Mouse (Mus musculus): ENCODE data around the gene Pitpnm3. TPM values are rescaled to one million over a fixed set of nuclear protein-coding genes. Genes with fewer than 3 reads are reported as not detected.
A peak's percentile ranks its signal among the peaks of the same experiment; 100 is the strongest.

Gene Pitpnm3
- polyA plus RNA-seq, 1 experiment from 2014 or later = 6.4 TPM

- Histone ChIP-seq H3K4me3 (ENCODE audit: low read depth, low read length) (no peak overlapping the region), H3K4me2 (ENCODE audit: low read depth, low read length) (no peak overlapping the region), H3K27me3 (ENCODE audit: control insufficient read depth, insufficient read depth, low read length) (no peaks in the 10 kb centered on the region), H3K27ac (ENCODE audit: low read depth, low read length) (no peak overlapping the region), H3K4me1 (ENCODE audit: control insufficient read depth, insufficient read depth, low read length) (peaks cover 6% of the 10 kb centered on the region), H3K9me3 (ENCODE audit: control insufficient read depth, low read length) (no peaks in the 10 kb centered on the region), H3K36me3 (ENCODE audit: control insufficient read depth, insufficient read depth, low read length) (no peaks in the 10 kb centered on the region), H3K9ac (replicated peaks; ENCODE audit: low read depth, low read length) (no peak overlapping the region)
- ATAC-seq (ENCODE audit: low read depth) = no peak
- WGBS = 26% methylated on average over 2 of the region's 2 CpGs
Observed at GRCm38 (mm10) chr11:72055176-72055575, 80.4 kb downstream of the Pitpnm3 start.

GRCm38 (mm10) chr11:72052636-72053035, 82.9 kb downstream of the Pitpnm3 start:
- H3K27ac ChIP-seq (ENCODE audit: low read depth, low read length) = no peak overlapping the region
- H3K9ac ChIP-seq (replicated peaks; ENCODE audit: low read depth, low read length) = no peak overlapping the region
- no peaks in the 10 kb centered on the region for H3K36me3 ChIP-seq (ENCODE audit: control insufficient read depth, insufficient read depth, low read length)
- H3K27me3 ChIP-seq (ENCODE audit: control insufficient read depth, insufficient read depth, low read length) = no peaks in the 10 kb centered on the region
- ATAC-seq (ENCODE audit: low read depth) = no peak
- no peaks in the 10 kb centered on the region for H3K9me3 ChIP-seq (ENCODE audit: control insufficient read depth, low read length)
- 14% methylated on average over 5 of the region's 5 CpGs for WGBS
- H3K4me3 ChIP-seq (ENCODE audit: low read depth, low read length) = no peak overlapping the region
- no peak overlapping the region for H3K4me2 ChIP-seq (ENCODE audit: low read depth, low read length)
- peaks cover 7% of the 10 kb centered on the region for H3K4me1 ChIP-seq (ENCODE audit: control insufficient read depth, insufficient read depth, low read length)

- Histone ChIP-seq H3K9me3 (ENCODE audit: control insufficient read depth, low read length) (no peaks in the 10 kb centered on the region), H3K27ac (ENCODE audit: low read depth, low read length) (no peak overlapping the region), H3K4me2 (ENCODE audit: low read depth, low read length) (no peak overlapping the region), H3K36me3 (ENCODE audit: control insufficient read depth, insufficient read depth, low read length) (no peaks in the 10 kb centered on the region), H3K9ac (replicated peaks; ENCODE audit: low read depth, low read length) (no peak overlapping the region), H3K4me1 (ENCODE audit: control insufficient read depth, insufficient read depth, low read length) (peaks cover 7% of the 10 kb centered on the region), H3K27me3 (ENCODE audit: control insufficient read depth, insufficient read depth, low read length) (no peaks in the 10 kb centered on the region), H3K4me3 (ENCODE audit: low read depth, low read length) (no peak overlapping the region)
- WGBS = 48% methylated on average over 3 of the region's 3 CpGs
- ATAC-seq (ENCODE audit: low read depth) = no peak
Observed at GRCm38 (mm10) chr11:72052221-72052620, 83.4 kb downstream of the Pitpnm3 start.

- peak; percentile 67 for ATAC-seq (ENCODE audit: low read depth)
- Histone ChIP-seq H3K9me3 (ENCODE audit: control insufficient read depth, low read length) (no peaks in the 10 kb centered on the region), H3K36me3 (ENCODE audit: control insufficient read depth, insufficient read depth, low read length) (no peaks in the 10 kb centered on the region), H3K27ac (ENCODE audit: low read depth, low read length) (peak overlapping the region; percentile 30), H3K4me2 (ENCODE audit: low read depth, low read length) (peak overlapping the region; percentile 74), H3K9ac (replicated peaks; ENCODE audit: low read depth, low read length) (peak overlapping the region; percentile 69), H3K4me1 (ENCODE audit: control insufficient read depth, insufficient read depth, low read length) (peaks cover 7% of the 10 kb centered on the region), H3K4me3 (ENCODE audit: low read depth, low read length) (peak overlapping the region; percentile 43), H3K27me3 (ENCODE audit: control insufficient read depth, insufficient read depth, low read length) (no peaks in the 10 kb centered on the region)
- WGBS = 2% methylated on average over 45 of the region's 45 CpGs
Observed at GRCm38 (mm10) chr11:72050895-72051858, 84.4 kb downstream of the Pitpnm3 start.

DNA sequence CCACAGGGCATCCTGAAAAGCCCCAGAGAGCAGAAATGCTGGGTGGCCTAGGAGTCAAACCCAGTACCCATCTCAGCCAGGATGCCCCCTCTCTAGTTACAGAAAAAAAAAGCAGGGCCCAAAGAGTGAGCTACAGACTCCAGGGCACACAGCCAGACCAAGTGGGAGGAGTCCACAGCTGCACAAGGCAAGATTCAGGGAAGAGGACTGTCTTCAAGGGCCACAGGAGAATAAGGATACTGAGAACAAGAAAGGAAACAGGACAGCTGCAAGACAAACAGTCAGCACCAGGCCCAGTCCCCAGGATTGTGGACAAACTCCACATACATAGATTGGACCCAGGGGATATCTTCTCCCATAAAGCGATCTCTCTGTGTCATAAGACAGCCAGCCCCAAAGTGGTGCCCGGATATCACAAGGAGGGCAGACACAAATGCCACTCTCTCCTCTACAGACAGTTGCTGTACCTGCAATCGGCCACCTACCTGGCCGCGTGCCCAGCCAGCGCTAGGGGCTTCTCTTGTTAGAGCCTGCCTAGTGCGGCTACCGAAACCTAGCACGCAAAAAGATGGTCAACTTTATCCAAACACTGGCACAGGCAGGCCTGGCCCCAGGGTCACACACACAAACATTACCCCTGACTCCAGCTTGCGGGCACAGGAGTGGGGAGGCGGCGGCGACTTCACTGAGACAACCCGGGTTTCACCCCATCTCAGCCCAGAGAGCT, 85.2 kb downstream of the Pitpnm3 start:
- Histone ChIP-seq H3K9ac (replicated peaks; ENCODE audit: low read depth, low read length) (peak overlapping the region; percentile 69), H3K36me3 (ENCODE audit: control insufficient read depth, insufficient read depth, low read length) (no peaks in the 10 kb centered on the region), H3K9me3 (ENCODE audit: control insufficient read depth, low read length) (no peaks in the 10 kb centered on the region), H3K4me3 (ENCODE audit: low read depth, low read length) (peak overlapping the region; percentile 43), H3K4me2 (ENCODE audit: low read depth, low read length) (peak overlapping the region; percentile 74), H3K27me3 (ENCODE audit: control insufficient read depth, insufficient read depth, low read length) (no peaks in the 10 kb centered on the region), H3K4me1 (ENCODE audit: control insufficient read depth, insufficient read depth, low read length) (peaks cover 7% of the 10 kb centered on the region), H3K27ac (ENCODE audit: low read depth, low read length) (no peak overlapping the region)
- ATAC-seq (ENCODE audit: low read depth) = 0 out of 2 replicates have a peak, but pooled peaks have one; percentile 2
- WGBS = 20% methylated on average over 14 of the region's 14 CpGs

GRCm38 (mm10) chr11:72049171-72049759, 86.3 kb downstream of the Pitpnm3 start:
- H3K9ac ChIP-seq (replicated peaks; ENCODE audit: low read depth, low read length) = no peak overlapping the region
- ATAC-seq (ENCODE audit: low read depth) = no peak

GRCm38 (mm10) chr11:72048730-72049129, 86.8 kb downstream of the Pitpnm3 start:
- Histone ChIP-seq H3K9me3 (ENCODE audit: control insufficient read depth, low read length) (no peaks in the 10 kb centered on the region), H3K27ac (ENCODE audit: low read depth, low read length) (no peak overlapping the region), H3K27me3 (ENCODE audit: control insufficient read depth, insufficient read depth, low read length) (no peaks in the 10 kb centered on the region), H3K4me1 (ENCODE audit: control insufficient read depth, insufficient read depth, low read length) (peaks cover 7% of the 10 kb centered on the region), H3K4me2 (ENCODE audit: low read depth, low read length) (no peak overlapping the region), H3K4me3 (ENCODE audit: low read depth, low read length) (no peak overlapping the region), H3K9ac (replicated peaks; ENCODE audit: low read depth, low read length) (no peak overlapping the region), H3K36me3 (ENCODE audit: control insufficient read depth, insufficient read depth, low read length) (no peaks in the 10 kb centered on the region)
- no peak for ATAC-seq (ENCODE audit: low read depth)
- WGBS = 71% methylated on average over 6 of the region's 6 CpGs

More at GRCm38 (mm10) chr11:72049171-72049759, 86.3 kb downstream of the Pitpnm3 start:
- Histone ChIP-seq H3K9me3 (ENCODE audit: control insufficient read depth, low read length) (no peaks in the 10 kb centered on the region), H3K27ac (ENCODE audit: low read depth, low read length) (no peak overlapping the region), H3K27me3 (ENCODE audit: control insufficient read depth, insufficient read depth, low read length) (no peaks in the 10 kb centered on the region), H3K4me3 (ENCODE audit: low read depth, low read length) (no peak overlapping the region), H3K36me3 (ENCODE audit: control insufficient read depth, insufficient read depth, low read length) (no peaks in the 10 kb centered on the region), H3K4me1 (ENCODE audit: control insufficient read depth, insufficient read depth, low read length) (peaks cover 7% of the 10 kb centered on the region), H3K4me2 (ENCODE audit: low read depth, low read length) (no peak overlapping the region)
- 70% methylated on average over 8 of the region's 8 CpGs for WGBS

- no peak overlapping the region for H3K27ac ChIP-seq (ENCODE audit: low read depth, low read length)
- no peaks in the 10 kb centered on the region for H3K36me3 ChIP-seq (ENCODE audit: control insufficient read depth, insufficient read depth, low read length)
- H3K9me3 ChIP-seq (ENCODE audit: control insufficient read depth, low read length) = no peaks in the 10 kb centered on the region
- no peak overlapping the region for H3K4me3 ChIP-seq (ENCODE audit: low read depth, low read length)
- 90% methylated on average over 3 of the region's 3 CpGs for WGBS
- H3K27me3 ChIP-seq (ENCODE audit: control insufficient read depth, insufficient read depth, low read length) = no peaks in the 10 kb centered on the region
- H3K4me1 ChIP-seq (ENCODE audit: control insufficient read depth, insufficient read depth, low read length) = peaks cover 21% of the 10 kb centered on the region
- no peak overlapping the region for H3K4me2 ChIP-seq (ENCODE audit: low read depth, low read length)
- ATAC-seq (ENCODE audit: low read depth) = no peak
- H3K9ac ChIP-seq (replicated peaks; ENCODE audit: low read depth, low read length) = no peak overlapping the region
Observed at GRCm38 (mm10) chr11:72044231-72044630, 91.3 kb downstream of the Pitpnm3 start.

All from neural tube, embryonic 14.5 days (tissue).